Mouse (Mus musculus) C2C12 (cell line): Measurements from ENCODE around the gene Eva1c.

Experiments used
- CTCF ChIP-seq: IDR thresholded peaks from one replicate; pipeline ENCODE4 v1.5.1; 2011; ENCODE audit not compliant: control insufficient read depth, insufficient read depth, insufficient read length
- MYOD1 ChIP-seq: IDR thresholded peaks from one replicate; pipeline ENCODE4 v1.6.1; 2011; ENCODE audit warnings: low read depth; ENCODE audit not compliant: control insufficient read depth, insufficient read length
- MYOG ChIP-seq: IDR thresholded peaks from one replicate; pipeline ENCODE4 v1.6.1; 2011; ENCODE audit not compliant: control insufficient read depth, insufficient read length; ENCODE audit errors: extremely low read depth
- USF1 ChIP-seq: IDR thresholded peaks from one replicate; pipeline ENCODE4 v1.6.1; 2011; ENCODE audit warnings: low read depth, mild to moderate bottlenecking, control low read depth, moderate library complexity

GRCm38 (mm10) chr16:90827498-90827897 lies 979 bp downstream of the Eva1c start:
- no peak for TF ChIP-seq USF1
- no peak for TF ChIP-seq CTCF
- TF ChIP-seq MYOD1, result no peak
- TF ChIP-seq MYOG, result no peak
